Mouse (Mus musculus): Measurements from ENCODE around the gene Olfr1442. TPM values are rescaled to one million over a fixed set of nuclear protein-coding genes. Genes with fewer than 3 reads are reported as not detected.

Gene Olfr1442
- total RNA-seq, 2 experiments from 2014 or later: 0.23 TPM; not detected in 1

DNA sequence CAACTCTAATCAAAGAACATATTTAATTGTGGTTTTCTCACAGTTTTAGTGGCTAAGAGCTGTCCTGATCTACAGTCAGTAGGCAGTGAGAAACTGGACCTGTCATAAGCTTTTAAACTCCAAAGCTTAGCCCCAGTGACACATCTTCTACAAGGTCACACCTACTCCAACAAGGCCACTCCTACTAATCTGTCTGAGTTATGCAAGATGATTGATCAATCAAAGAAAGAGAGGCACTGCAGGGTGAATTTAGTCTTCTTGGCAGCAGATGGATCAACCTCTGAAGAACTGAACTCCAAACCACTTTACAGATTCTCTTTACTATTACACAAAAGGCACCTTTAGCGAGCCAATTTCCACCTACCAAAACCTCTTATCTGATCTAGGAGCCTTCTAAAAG lies 55.6 kb downstream of the Olfr1442 start:
- no peak for ATAC-seq (replicated peaks; ENCODE audit: low FRiP score, poor library complexity, severe bottlenecking)

Other genes with a start within 250 kb of the Olfr1442 start
- gene Pfpl, start 242.5 kb upstream of the Olfr1442 start, total RNA-seq (2015; ENCODE audit: low replicate concordance): not detected in 2 replicates
- not detected in 2 replicates for gene Pfpl, start 242.5 kb upstream of the Olfr1442 start, total RNA-seq (2017; ENCODE audit: low replicate concordance)
- gene Mpeg1, start 209.7 kb upstream of the Olfr1442 start, total RNA-seq (2015; ENCODE audit: low replicate concordance): 61.6 and 71.0 TPM in 2 replicates
- 23.0 and 36.1 TPM in 2 replicates for gene Mpeg1, start 209.7 kb upstream of the Olfr1442 start, total RNA-seq (2017; ENCODE audit: low replicate concordance)
- gene Dtx4, start 169.0 kb upstream of the Olfr1442 start, total RNA-seq (2015; ENCODE audit: low replicate concordance): 5.8 and 7.1 TPM in 2 replicates
- gene Dtx4, start 169.0 kb upstream of the Olfr1442 start, total RNA-seq (2017; ENCODE audit: low replicate concordance): 1.2 and 2.6 TPM in 2 replicates
- gene Fam111a, start 124.7 kb upstream of the Olfr1442 start, total RNA-seq (2015; ENCODE audit: low replicate concordance): 154 and 179 TPM in 2 replicates
- 182 and 186 TPM in 2 replicates for gene Fam111a, start 124.7 kb upstream of the Olfr1442 start, total RNA-seq (2017; ENCODE audit: low replicate concordance)
- not detected in 2 replicates for gene Gm4952, start 70.5 kb upstream of the Olfr1442 start, total RNA-seq (2015; ENCODE audit: low replicate concordance)
- not detected in 2 replicates for gene Gm4952, start 70.5 kb upstream of the Olfr1442 start, total RNA-seq (2017; ENCODE audit: low replicate concordance)
- gene Glyat, start 37.1 kb upstream of the Olfr1442 start, total RNA-seq (2015; ENCODE audit: low replicate concordance): not detected in 2 replicates
- 5.3 TPM in 1 of 2 replicates, not detected in the other for gene Glyat, start 37.1 kb upstream of the Olfr1442 start, total RNA-seq (2017; ENCODE audit: low replicate concordance)
- not detected in 2 replicates for gene Olfr1443, start 7.7 kb downstream of the Olfr1442 start, total RNA-seq (2015; ENCODE audit: low replicate concordance)
- gene Olfr1443, start 7.7 kb downstream of the Olfr1442 start, total RNA-seq (2017; ENCODE audit: low replicate concordance): not detected in 2 replicates
- gene Keg1, start 25.3 kb downstream of the Olfr1442 start, total RNA-seq (2015; ENCODE audit: low replicate concordance): not detected in 2 replicates
- gene Keg1, start 25.3 kb downstream of the Olfr1442 start, total RNA-seq (2017; ENCODE audit: low replicate concordance): not detected in 2 replicates
- 6.7 and 20.2 TPM in 2 replicates for gene Cntf, start 95.2 kb downstream of the Olfr1442 start, total RNA-seq (2015; ENCODE audit: low replicate concordance)
- 3.6 and 5.0 TPM in 2 replicates for gene Cntf, start 95.2 kb downstream of the Olfr1442 start, total RNA-seq (2017; ENCODE audit: low replicate concordance)
- gene Zfp91, start 125.7 kb downstream of the Olfr1442 start, total RNA-seq (2015; ENCODE audit: low replicate concordance): 101 and 140 TPM in 2 replicates
- 140 and 154 TPM in 2 replicates for gene Zfp91, start 125.7 kb downstream of the Olfr1442 start, total RNA-seq (2017; ENCODE audit: low replicate concordance)
- 0.84 and 2.9 TPM in 2 replicates for gene Lpxn, start 125.8 kb downstream of the Olfr1442 start, total RNA-seq (2015; ENCODE audit: low replicate concordance)
- 1.3 and 3.2 TPM in 2 replicates for gene Lpxn, start 125.8 kb downstream of the Olfr1442 start, total RNA-seq (2017; ENCODE audit: low replicate concordance)
- gene Gm5244, start 176.2 kb downstream of the Olfr1442 start, total RNA-seq (2015; ENCODE audit: low replicate concordance): not detected in 2 replicates
- gene Gm5244, start 176.2 kb downstream of the Olfr1442 start, total RNA-seq (2017; ENCODE audit: low replicate concordance): not detected in 2 replicates
- gene Olfr1444, start 186.8 kb downstream of the Olfr1442 start, total RNA-seq (2015; ENCODE audit: low replicate concordance): not detected in 2 replicates
- gene Olfr1444, start 186.8 kb downstream of the Olfr1442 start, total RNA-seq (2017; ENCODE audit: low replicate concordance): not detected in 2 replicates
- gene Olfr1445, start 213.4 kb downstream of the Olfr1442 start, total RNA-seq (2015; ENCODE audit: low replicate concordance): not detected in 2 replicates
- gene Olfr1445, start 213.4 kb downstream of the Olfr1442 start, total RNA-seq (2017; ENCODE audit: low replicate concordance): not detected in 2 replicates
- not detected in 2 replicates for gene Olfr1446, start 223.1 kb downstream of the Olfr1442 start, total RNA-seq (2015; ENCODE audit: low replicate concordance)
- not detected in 2 replicates for gene Olfr1446, start 223.1 kb downstream of the Olfr1442 start, total RNA-seq (2017; ENCODE audit: low replicate concordance)
- gene Olfr1447, start 233.3 kb downstream of the Olfr1442 start, total RNA-seq (2015; ENCODE audit: low replicate concordance): not detected in 2 replicates
- gene Olfr1447, start 233.3 kb downstream of the Olfr1442 start, total RNA-seq (2017; ENCODE audit: low replicate concordance): not detected in 2 replicates

All from erythroid progenitor cell, adult 5-6 weeks (primary cell).